Mouse (Mus musculus) bone marrow, adult 2 months (tissue): ENCODE measurements around the gene Maml3.

ENCODE experiments used
- CTCF ChIP-seq: fragments of 200-500 bp; IDR thresholded peaks from 2 replicates; pipeline ENCODE4 v1.5.1; 2011; ENCODE audit warnings: low read length, control low read depth; ENCODE audit not compliant: control insufficient read depth, insufficient read depth
- POLR2A ChIP-seq: fragments of 200-500 bp; IDR thresholded peaks from 2 replicates; pipeline ENCODE4 v1.6.1; 2011; ENCODE audit warnings: low read depth, mild to moderate bottlenecking, control low read depth, low read length, borderline replicate concordance; ENCODE audit not compliant: control insufficient read depth

- TF ChIP-seq CTCF (no peak), POLR2A (no peak)
Measured at GRCm38 (mm10) chr3:51814073-51814472, 290.8 kb downstream of the Maml3 start.
